Mouse (Mus musculus): ENCODE measurements around the gene Ccn2. TPM values are rescaled to one million over a fixed set of nuclear protein-coding genes. Genes with fewer than 3 reads are reported as not detected.

Ccn2 gene
- polyA plus RNA-seq, 1 experiment from 2014 or later, result 124 TPM

GRCm38 (mm10) chr10:24639596-24639995, 44.4 kb downstream of the Ccn2 start:
- no peak for TF ChIP-seq CTCF (IDR thresholded peaks at IDR 0.05)
- ATAC-seq, result no peak
- in situ Hi-C loops (cut with MboI; ENCODE audit: low pct_unique_long_range_greater_than_20kb), result loop anchor here (25.0 kb wide), 1 partner anchor 573 kb away; no protein-coding TSS in a partner anchor

GRCm38 (mm10) chr10:24640186-24640875, 45.1 kb downstream of the Ccn2 start:
- no peak for TF ChIP-seq CTCF (IDR thresholded peaks at IDR 0.05)
- in situ Hi-C loops (cut with MboI; ENCODE audit: low pct_unique_long_range_greater_than_20kb), result loop anchor here (25.0 kb wide), 1 partner anchor 572 kb away; no protein-coding TSS in a partner anchor
- ATAC-seq (no peak), DNase-seq (ENCODE audit: low read depth, low spot score) (no peak)
- ChIA-PET POLR2A (no interaction called here), CTCF (no interaction called here)
- H3K27me3 ChIP-seq, result no peaks in the 10 kb centered on the region

More at GRCm38 (mm10) chr10:24639596-24639995, 44.4 kb downstream of the Ccn2 start:
- no peak for DNase-seq (ENCODE audit: low read depth, low spot score)
- CTCF ChIA-PET, result no interaction called here
- H3K27me3 ChIP-seq, result no peaks in the 10 kb centered on the region
- POLR2A ChIA-PET, result no interaction called here

- TF ChIP-seq CTCF (IDR thresholded peaks at IDR 0.05), result no peak
- ChIA-PET CTCF (no interaction called here), POLR2A (interaction anchor here (0.6 to 1.1 kb wide), 2 partner anchors 11 to 25 kb away, joined by 3 read pairs; no protein-coding TSS in a partner anchor)
- in situ Hi-C loops (cut with MboI; ENCODE audit: low pct_unique_long_range_greater_than_20kb), result loop anchor here (25.0 kb wide), 1 partner anchor 571 kb away; no protein-coding TSS in a partner anchor
- no peak for DNase-seq (ENCODE audit: low read depth, low spot score)
- no peaks in the 10 kb centered on the region for H3K27me3 ChIP-seq
- ATAC-seq, result no peak
These were observed 46.3 kb downstream of the Ccn2 start for GRCm38 (mm10) chr10:24641416-24642140.

GRCm38 (mm10) chr10:24642796-24643580, 47.7 kb downstream of the Ccn2 start:
- ATAC-seq (no peak), DNase-seq (ENCODE audit: low read depth, low spot score) (no peak)
- POLR2A ChIA-PET, result interaction anchor here (1.1 kb wide), 1 partner anchor 10 kb away, joined by 3 read pairs; no protein-coding TSS in a partner anchor
- CTCF ChIA-PET, result no interaction called here
- TF ChIP-seq CTCF (IDR thresholded peaks at IDR 0.05), result no peak
- in situ Hi-C loops (cut with MboI; ENCODE audit: low pct_unique_long_range_greater_than_20kb), result loop anchor here (25.0 kb wide), 1 partner anchor 569 kb away; no protein-coding TSS in a partner anchor
- H3K27me3 ChIP-seq, result no peaks in the 10 kb centered on the region

- no peak for DNase-seq (ENCODE audit: low read depth, low spot score)
- CTCF ChIA-PET, result no interaction called here
These were observed 49.9 kb downstream of the Ccn2 start for GRCm38 (mm10) chr10:24645169-24645568.

More at GRCm38 (mm10) chr10:24645169-24645568, 49.9 kb downstream of the Ccn2 start:
- H3K27me3 ChIP-seq, result no peaks in the 10 kb centered on the region
- ATAC-seq, result no peak
- POLR2A ChIA-PET, result no interaction called here
- no peak for TF ChIP-seq CTCF (IDR thresholded peaks at IDR 0.05)
- in situ Hi-C loops (cut with MboI; ENCODE audit: low pct_unique_long_range_greater_than_20kb), result loop anchor here (25.0 kb wide), 1 partner anchor 567 kb away; no protein-coding TSS in a partner anchor

Other genes with a start within 250 kb of the Ccn2 start
- 4.0 TPM for gene Enpp1, start 116.7 kb downstream of the Ccn2 start, polyA plus RNA-seq (2021)
- 0.37 TPM for gene Enpp3, start 247.4 kb downstream of the Ccn2 start, polyA plus RNA-seq (2021)

Data from Patski (cell line).